Mouse (Mus musculus) neutrophil, adult 59 days (primary cell): ENCODE results near the gene Neo1. TPM values are rescaled to one million over a fixed set of nuclear protein-coding genes. Genes with fewer than 3 reads are reported as not detected.

ENCODE experiments used
- total RNA-seq, 2 experiments: library from RNA; stranded (reverse); gene quantifications; 1 replicate in 1 of 2; 2 replicates in 1 of 2; pipeline ENCODE4 v1.2.4; 2023

The Neo1 gene
- under 1 TPM in 1 of 2 experiments, not detected in 1; 0.18 TPM for total RNA-seq

DNA sequence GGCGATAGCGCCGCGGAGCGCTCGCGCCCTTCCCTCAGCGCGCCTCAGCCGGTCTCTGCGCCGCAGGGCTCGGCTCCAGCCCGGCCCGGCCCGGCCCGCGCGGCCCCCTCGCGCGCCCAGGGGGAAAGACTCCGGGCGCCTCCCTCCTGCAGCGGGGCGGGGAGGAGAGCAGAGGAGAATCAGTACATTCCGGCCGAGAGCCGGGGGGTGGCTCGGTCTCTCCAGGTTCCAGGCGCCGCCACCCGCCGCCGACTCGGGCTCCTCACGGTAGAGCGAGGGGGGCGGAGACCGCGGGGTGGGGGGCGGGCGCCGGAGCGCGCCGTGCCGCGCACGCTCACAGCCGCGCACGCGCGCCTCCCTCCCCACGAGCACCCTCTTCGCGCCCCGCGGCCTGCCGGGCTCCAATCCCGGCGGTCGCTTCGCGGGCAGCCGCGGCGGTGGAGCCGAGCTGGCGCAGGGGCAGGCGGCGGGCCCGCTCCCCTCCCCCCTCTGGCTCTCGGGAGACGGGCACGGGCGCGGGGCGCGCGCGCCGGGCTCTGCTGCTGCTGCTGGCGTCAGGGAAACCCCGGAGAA is at the start of gene Neo1:
Neo1 (minus strand) TSS at position 283 of the 573 bp plus-strand sequence.

Other genes starting within 250 kb of the Neo1 start
- gene Hcn4, start 213.0 kb downstream of the Neo1 start, total RNA-seq = not detected